Comparison of ENCODE assay signal across 15 mouse cellular contexts in genomic region chrX:101386222-101386621, GRCm38 (mm10). TPM values are rescaled to one million over a fixed set of nuclear protein-coding genes. Genes with fewer than 3 reads are reported as not detected.
"Had no signal": no experiment of that assay in that cellular context is flagged by ENCODE, and none has a peak within 500 bp of the region (broad histone marks: within the 10 kb centered on the region; RNA-seq: fewer than 3 reads in every experiment).

No protein-coding gene starts in this region.

- H3K9me3 ChIP-seq: kidney, embryonic 15.5 days; limb, embryonic 15.5 days; lung, embryonic 15.5 days; midbrain, embryonic 15.5 days; neural tube, embryonic 13.5 days had no signal

- H3K9ac ChIP-seq: kidney, embryonic 15.5 days; limb, embryonic 15.5 days; lung, embryonic 15.5 days; midbrain, embryonic 15.5 days; neural tube, embryonic 13.5 days had no signal

- H3K4me1 ChIP-seq: limb, embryonic 15.5 days; lung, embryonic 15.5 days had no signal

- H3K36me3 ChIP-seq: kidney, embryonic 15.5 days; limb, embryonic 15.5 days; lung, embryonic 15.5 days; midbrain, embryonic 15.5 days; neural tube, embryonic 13.5 days had no signal

- DNase-seq: kidney, adult 18-20 months; kidney, postnatal 25 days; retina, postnatal 1 day; right cerebral cortex, postnatal 4 days; spleen, adult 18-20 months; thymus, postnatal 36 days had no signal

- H3K4me2 ChIP-seq: kidney, embryonic 15.5 days; limb, embryonic 15.5 days; lung, embryonic 15.5 days; midbrain, embryonic 15.5 days; neural tube, embryonic 13.5 days had no signal

- H3K4me3 ChIP-seq: kidney, embryonic 15.5 days; left cerebral cortex, adult 2 months; limb, embryonic 15.5 days; lung, embryonic 15.5 days; midbrain, embryonic 15.5 days; neural tube, embryonic 13.5 days had no signal

- H3K27ac ChIP-seq: kidney, embryonic 15.5 days; left cerebral cortex, adult 2 months; limb, embryonic 15.5 days; lung, embryonic 15.5 days; midbrain, embryonic 15.5 days; neural tube, embryonic 13.5 days had no signal

- ATAC-seq: inflammation-experienced regulatory T-cells, adult 6 months; midbrain, embryonic 15.5 days had no signal

RNA-seq across cellular contexts. Expression of gene Gjb1, which starts 10.0 kb away (rescaled TPM):
- total RNA-seq: megakaryocyte progenitor cell, adult 5-6 weeks had no signal
- polyA plus RNA-seq: inflammation-experienced regulatory T-cells, adult 6 months; limb, embryonic 11.5 days had no signal
